Mouse (Mus musculus) granulocyte monocyte progenitor cell, adult 5-6 weeks (primary cell): ENCODE results near the gene Ppm1d. TPM values are rescaled to one million over a fixed set of nuclear protein-coding genes. Genes with fewer than 3 reads are reported as not detected.

ENCODE experiments used
- ATAC-seq: replicated peaks from 2 replicates; pipeline ENCODE4 v1.8.0; 2016; ENCODE audit warnings: mild to moderate bottlenecking, moderate TSS enrichment, inconsistent platforms; ENCODE audit not compliant: poor library complexity, severe bottlenecking
- total RNA-seq, 2 experiments: library from RNA; stranded (forward) in 1 of 2; stranded (reverse) in 1 of 2; fragments of 200-712, 200-1000 nt in 1 of 2; fragments of >200 nt in 1 of 2; fragmentation: Nextera tagmentation in 1 of 2; gene quantifications; 2 replicates each; pipeline ENCODE4 v1.2.3; 2014 to 2017

Ppm1d gene
- total RNA-seq, 2 experiments from 2014 or later = 18.7 to 39.6 TPM

DNA sequence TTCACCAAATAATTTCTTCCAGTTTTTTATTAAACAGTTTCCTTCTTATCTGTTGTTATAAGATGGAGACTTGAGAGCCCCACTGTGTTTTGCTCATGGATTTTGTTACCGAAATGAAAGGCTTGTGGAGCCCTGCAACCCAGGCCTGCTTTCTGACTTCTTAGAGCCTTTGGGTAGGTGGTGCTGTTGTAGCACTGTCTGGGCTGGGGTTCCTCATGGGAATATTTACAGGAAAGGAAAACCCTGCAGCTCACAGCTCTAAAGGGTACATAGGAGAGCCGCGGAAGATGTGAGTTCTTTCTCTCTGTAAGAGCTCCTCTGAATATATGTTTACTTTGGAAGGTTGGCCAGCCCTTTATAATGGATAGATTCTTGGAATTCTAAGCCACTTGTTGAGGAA, 82.9 kb downstream of the Ppm1d start:
- no peak for ATAC-seq

DNA sequence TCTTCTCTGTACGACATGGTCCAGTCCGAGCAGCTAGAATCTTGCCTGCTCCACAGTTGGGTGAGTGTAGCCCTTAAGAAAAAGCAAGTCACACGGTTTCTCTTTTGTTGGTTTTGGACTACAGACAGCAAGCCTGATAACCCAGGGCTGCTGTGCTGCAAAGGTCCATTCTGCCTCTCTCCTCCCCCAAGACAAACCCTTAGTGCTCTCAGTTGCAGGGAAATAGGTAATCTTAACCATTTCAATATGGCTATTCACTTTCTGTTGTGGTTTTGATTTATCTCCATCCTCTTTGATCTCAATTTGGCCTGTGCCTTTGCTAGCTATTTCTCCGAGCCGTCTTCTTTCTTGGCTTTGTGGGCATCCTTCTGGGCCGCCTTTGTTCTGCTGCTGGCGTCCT, 84.3 kb downstream of the Ppm1d start:
- no peak for ATAC-seq

Other genes with a start within 250 kb of the Ppm1d start
- gene Usp32, start 171.1 kb upstream of the Ppm1d start, total RNA-seq (2014; fragmentation: Nextera tagmentation) = 12.2 and 13.6 TPM in 2 replicates
- 7.6 and 12.2 TPM in 2 replicates for gene Usp32, start 171.1 kb upstream of the Ppm1d start, total RNA-seq (2017)
- not detected in 2 replicates for gene 1700125H20Rik, start 140.8 kb upstream of the Ppm1d start, total RNA-seq (2014; fragmentation: Nextera tagmentation)
- gene 1700125H20Rik, start 140.8 kb upstream of the Ppm1d start, total RNA-seq (2017) = 0.26 TPM in 1 of 2 replicates, not detected in the other
- gene Appbp2, start 76.1 kb upstream of the Ppm1d start, total RNA-seq (2014; fragmentation: Nextera tagmentation) = 27.3 and 31.5 TPM in 2 replicates
- 25.5 TPM in 2 replicates for gene Appbp2, start 76.1 kb upstream of the Ppm1d start, total RNA-seq (2017)
- gene Bcas3, start 41.9 kb downstream of the Ppm1d start, total RNA-seq (2014; fragmentation: Nextera tagmentation) = 25.0 and 30.7 TPM in 2 replicates
- 14.8 and 17.6 TPM in 2 replicates for gene Bcas3, start 41.9 kb downstream of the Ppm1d start, total RNA-seq (2017)